In genomic region chr14:56123516-56123915, GRCm38 (mm10) we compare ENCODE assay signal across 44 mouse cellular contexts. TPM values are rescaled to one million over a fixed set of nuclear protein-coding genes. Genes with fewer than 3 reads are reported as not detected.
"Had no signal": no experiment of that assay in that cellular context is flagged by ENCODE, and none has a peak within 500 bp of the region (broad histone marks: within the 10 kb centered on the region; RNA-seq: fewer than 3 reads in every experiment).

No protein-coding gene starts in this region.

- DNase-seq: gastrocnemius, postnatal 14 days; gastrocnemius, postnatal 36 days; heart, adult 11 months; heart, adult 2 months; heart, postnatal 14 days; heart, postnatal 36 days; kidney, adult 11 months; kidney, adult 2 months; kidney, adult 9 months; kidney, postnatal 14 days; kidney, postnatal 36 days; layer of hippocampus, adult 9-11 months; layer of hippocampus, postnatal 36 days had no signal

RNA-seq across cellular contexts. Expression of gene Gzme, which starts 3.1 kb away (rescaled TPM):
- total RNA-seq: gastrocnemius, adult 18-20 months; gastrocnemius, adult 8-10 months; gastrocnemius, postnatal 14 days; gastrocnemius, postnatal 36 days; heart, adult 2 months; heart, postnatal 14 days; heart, postnatal 36 days; hematopoietic stem cell, adult 5-6 weeks; hindbrain, postnatal 0 days; layer of hippocampus, adult 18-20 months; layer of hippocampus, adult 8-10 months; layer of hippocampus, postnatal 14 days; layer of hippocampus, postnatal 36 days; left cerebral cortex, adult 18-20 months; left cerebral cortex, adult 8-10 months; left cerebral cortex, postnatal 14 days; left cerebral cortex, postnatal 36 days; liver, adult 2 months had no signal
- polyA plus RNA-seq: gonadal fat pad, adult 2 months; heart, adult 2 months; heart, embryonic 11.5 days; heart, embryonic 13.5 days; heart, embryonic 15.5 days; heart, postnatal 0 days; hindbrain, embryonic 11.5 days; hindbrain, embryonic 13.5 days; hindbrain, embryonic 15.5 days; hindbrain, postnatal 0 days; intestine, embryonic 14.5 days; intestine, embryonic 16.5 days; kidney, adult 2 months; kidney, embryonic 15.5 days; kidney, postnatal 0 days; large intestine, adult 2 months; limb, embryonic 11.5 days; limb, embryonic 13.5 days; limb, embryonic 15.5 days; liver, adult 2 months; liver, embryonic 12.5 days; liver, embryonic 14.5 days; liver, embryonic 16.5 days had no signal

RNA-seq across cellular contexts. Expression of gene Gzmd, which starts 8.9 kb away (rescaled TPM):
- total RNA-seq: gastrocnemius, adult 18-20 months; gastrocnemius, adult 8-10 months; gastrocnemius, postnatal 14 days; gastrocnemius, postnatal 36 days; heart, adult 2 months; heart, postnatal 14 days; heart, postnatal 36 days; hematopoietic stem cell, adult 5-6 weeks; hindbrain, postnatal 0 days; layer of hippocampus, adult 18-20 months; layer of hippocampus, adult 8-10 months; layer of hippocampus, postnatal 14 days; layer of hippocampus, postnatal 36 days; left cerebral cortex, adult 18-20 months; left cerebral cortex, adult 8-10 months; left cerebral cortex, postnatal 14 days; left cerebral cortex, postnatal 36 days; liver, adult 2 months had no signal
- polyA plus RNA-seq: gonadal fat pad, adult 2 months; heart, adult 2 months; heart, embryonic 11.5 days; heart, embryonic 13.5 days; heart, embryonic 15.5 days; heart, postnatal 0 days; hindbrain, embryonic 11.5 days; hindbrain, embryonic 13.5 days; hindbrain, embryonic 15.5 days; hindbrain, postnatal 0 days; intestine, embryonic 14.5 days; intestine, embryonic 16.5 days; kidney, adult 2 months; kidney, embryonic 15.5 days; kidney, postnatal 0 days; large intestine, adult 2 months; limb, embryonic 11.5 days; limb, embryonic 13.5 days; limb, embryonic 15.5 days; liver, adult 2 months; liver, embryonic 12.5 days; liver, embryonic 14.5 days; liver, embryonic 16.5 days had no signal

RNA-seq across cellular contexts. Expression of gene Ctsg, which starts 21.1 kb away (rescaled TPM):
- total RNA-seq: gastrocnemius, adult 18-20 months; gastrocnemius, adult 8-10 months; gastrocnemius, postnatal 14 days; gastrocnemius, postnatal 36 days; heart, adult 2 months; heart, postnatal 14 days; heart, postnatal 36 days; hindbrain, postnatal 0 days; layer of hippocampus, adult 18-20 months; layer of hippocampus, adult 8-10 months; layer of hippocampus, postnatal 14 days; layer of hippocampus, postnatal 36 days; left cerebral cortex, adult 18-20 months; left cerebral cortex, adult 8-10 months; left cerebral cortex, postnatal 14 days; left cerebral cortex, postnatal 36 days; liver, adult 2 months had no signal
- polyA plus RNA-seq: heart, adult 2 months; hindbrain, embryonic 11.5 days; hindbrain, embryonic 13.5 days; hindbrain, embryonic 15.5 days; hindbrain, postnatal 0 days; intestine, embryonic 14.5 days; kidney, adult 2 months; kidney, postnatal 0 days; large intestine, adult 2 months; limb, embryonic 11.5 days; limb, embryonic 13.5 days; liver, adult 2 months had no signal

RNA-seq across cellular contexts. Expression of gene Gzmg, which starts 35.9 kb away (rescaled TPM):
- total RNA-seq: gastrocnemius, adult 18-20 months; gastrocnemius, adult 8-10 months; gastrocnemius, postnatal 14 days; gastrocnemius, postnatal 36 days; heart, adult 2 months; heart, postnatal 14 days; heart, postnatal 36 days; hematopoietic stem cell, adult 5-6 weeks; hindbrain, postnatal 0 days; layer of hippocampus, adult 18-20 months; layer of hippocampus, adult 8-10 months; layer of hippocampus, postnatal 14 days; layer of hippocampus, postnatal 36 days; left cerebral cortex, adult 18-20 months; left cerebral cortex, adult 8-10 months; left cerebral cortex, postnatal 14 days; left cerebral cortex, postnatal 36 days; liver, adult 2 months had no signal
- polyA plus RNA-seq: gonadal fat pad, adult 2 months; heart, adult 2 months; heart, embryonic 11.5 days; heart, embryonic 13.5 days; heart, embryonic 15.5 days; heart, postnatal 0 days; hindbrain, embryonic 11.5 days; hindbrain, embryonic 13.5 days; hindbrain, embryonic 15.5 days; hindbrain, postnatal 0 days; intestine, embryonic 14.5 days; intestine, embryonic 16.5 days; kidney, adult 2 months; kidney, embryonic 15.5 days; kidney, postnatal 0 days; large intestine, adult 2 months; limb, embryonic 11.5 days; limb, embryonic 13.5 days; limb, embryonic 15.5 days; liver, adult 2 months; liver, embryonic 12.5 days; liver, embryonic 14.5 days; liver, embryonic 16.5 days had no signal

RNA-seq across cellular contexts. Expression of gene Mcpt8, which starts 38.4 kb away (rescaled TPM):
- total RNA-seq: gastrocnemius, adult 18-20 months; gastrocnemius, adult 8-10 months; gastrocnemius, postnatal 14 days; gastrocnemius, postnatal 36 days; heart, adult 2 months; heart, postnatal 14 days; heart, postnatal 36 days; hindbrain, postnatal 0 days; layer of hippocampus, adult 18-20 months; layer of hippocampus, adult 8-10 months; layer of hippocampus, postnatal 14 days; layer of hippocampus, postnatal 36 days; left cerebral cortex, adult 18-20 months; left cerebral cortex, adult 8-10 months; left cerebral cortex, postnatal 14 days; left cerebral cortex, postnatal 36 days; liver, adult 2 months had no signal
- polyA plus RNA-seq: gonadal fat pad, adult 2 months; heart, embryonic 11.5 days; heart, embryonic 13.5 days; hindbrain, embryonic 11.5 days; hindbrain, embryonic 13.5 days; hindbrain, embryonic 15.5 days; hindbrain, postnatal 0 days; kidney, adult 2 months; large intestine, adult 2 months; limb, embryonic 11.5 days; liver, adult 2 months had no signal
